Mouse (Mus musculus) T-helper 2 cell (primary cell): ENCODE data around the gene Hip1.

Experiments
- in situ Hi-C: fragments of 300-600 bp; cut with MboI, MseI; formaldehyde crosslinking; loops from one replicate; pipeline ENCODE4 v1.15.1; 2025; ENCODE audit warnings: high pct_unique_total_duplicates

Gene Hip1

DNA sequence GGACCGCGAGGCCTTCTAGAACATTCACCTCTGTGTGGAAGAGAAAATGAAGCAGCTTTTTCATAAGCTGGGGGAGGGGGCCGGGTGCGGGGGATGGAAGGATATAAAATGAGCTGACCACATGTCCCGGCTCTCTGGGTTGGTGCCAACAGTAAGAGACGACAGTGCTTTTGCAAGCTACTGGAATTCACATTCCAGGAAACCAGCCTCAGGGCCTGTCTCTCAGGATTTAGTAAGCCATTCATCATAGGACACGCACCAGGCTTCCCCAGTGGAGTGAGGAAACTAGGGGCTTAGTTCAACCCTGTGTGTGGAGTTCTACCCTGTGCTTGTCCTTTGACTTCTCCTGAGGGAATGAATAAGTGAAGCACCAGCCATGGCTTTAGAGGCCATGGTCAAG is 102.5 kb downstream of the Hip1 start:
- in situ Hi-C loops, result no loop called here

DNA sequence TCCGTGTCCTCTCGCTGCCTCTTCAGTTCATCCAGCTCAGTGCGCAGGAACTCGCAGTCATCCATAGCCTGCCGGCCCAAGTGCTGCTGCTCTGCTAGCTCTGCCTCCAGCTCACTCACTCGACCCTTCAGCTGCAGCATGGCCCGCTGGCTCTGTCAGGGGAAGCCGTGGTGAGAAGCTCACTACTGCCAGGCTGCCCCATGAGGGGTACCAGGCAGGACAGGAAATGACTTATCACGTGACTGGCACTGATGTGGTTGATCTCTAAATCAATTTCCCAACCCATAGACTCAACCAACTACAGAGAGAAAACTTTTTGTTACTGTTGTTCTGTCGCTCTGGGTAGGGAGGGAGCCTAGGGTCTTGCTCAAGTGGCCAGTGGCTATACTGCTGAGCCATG is 109.9 kb downstream of the Hip1 start:
- in situ Hi-C loops, result no loop called here

DNA sequence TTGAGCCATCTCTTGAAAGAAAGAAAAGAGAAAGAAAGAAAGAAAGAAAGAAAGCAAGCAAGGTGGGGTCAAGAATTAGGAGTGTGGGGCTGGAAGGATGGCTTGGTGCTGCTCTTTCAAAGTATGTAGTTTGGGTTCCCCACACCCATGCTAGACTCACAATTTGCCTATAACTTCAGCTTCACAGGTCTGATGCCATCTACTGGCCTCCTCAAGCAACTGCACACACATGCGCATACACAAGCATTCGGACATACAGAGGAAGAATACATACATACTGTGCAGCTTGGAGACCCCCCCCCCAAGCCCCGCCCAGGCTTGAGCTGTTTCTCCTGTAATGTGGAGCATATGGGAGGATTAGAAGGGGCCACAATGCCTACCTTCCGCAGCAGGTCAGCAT is 111.1 kb downstream of the Hip1 start:
- in situ Hi-C loops, result no loop called here

DNA sequence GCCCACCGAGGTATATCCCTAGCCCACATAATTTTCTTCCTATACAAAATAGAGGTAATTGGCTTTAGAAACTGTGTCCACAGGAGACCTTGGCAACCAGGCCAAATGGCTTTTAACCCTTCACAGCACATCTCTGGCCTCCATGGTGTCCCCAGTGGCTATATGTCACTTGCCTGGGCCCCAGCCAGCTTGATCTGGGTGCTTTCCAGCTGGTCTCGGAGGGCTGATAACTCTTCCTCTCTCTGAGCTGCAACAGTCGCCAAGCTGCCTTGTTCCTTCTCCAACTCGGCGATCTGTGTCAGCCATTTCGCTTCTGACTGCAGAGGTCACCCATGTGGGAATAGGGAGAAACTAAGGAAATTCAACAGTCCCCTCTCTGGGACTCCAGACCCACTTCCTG is 113.8 kb downstream of the Hip1 start:
- in situ Hi-C loops, result no loop called here

DNA sequence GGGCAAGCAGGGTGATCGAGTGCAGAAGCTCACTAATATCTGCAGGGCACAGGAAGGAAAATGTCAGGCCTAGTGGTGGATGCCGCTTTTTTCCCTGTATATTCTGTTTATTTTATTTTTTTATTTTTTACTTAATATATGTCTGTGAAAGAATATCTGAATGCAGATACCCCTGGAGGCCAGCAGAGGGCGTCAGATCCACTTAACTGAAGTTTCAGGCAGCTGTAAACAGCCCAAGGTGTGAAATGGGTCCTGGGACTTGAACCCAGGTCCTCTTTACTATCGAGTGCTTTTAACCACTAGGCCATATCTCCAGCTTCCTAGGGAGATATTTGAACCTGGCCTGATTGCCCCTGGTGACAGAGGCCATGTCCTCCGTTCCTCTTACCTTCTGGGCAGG is 116.1 kb downstream of the Hip1 start:
- in situ Hi-C loops, result no loop called here

DNA sequence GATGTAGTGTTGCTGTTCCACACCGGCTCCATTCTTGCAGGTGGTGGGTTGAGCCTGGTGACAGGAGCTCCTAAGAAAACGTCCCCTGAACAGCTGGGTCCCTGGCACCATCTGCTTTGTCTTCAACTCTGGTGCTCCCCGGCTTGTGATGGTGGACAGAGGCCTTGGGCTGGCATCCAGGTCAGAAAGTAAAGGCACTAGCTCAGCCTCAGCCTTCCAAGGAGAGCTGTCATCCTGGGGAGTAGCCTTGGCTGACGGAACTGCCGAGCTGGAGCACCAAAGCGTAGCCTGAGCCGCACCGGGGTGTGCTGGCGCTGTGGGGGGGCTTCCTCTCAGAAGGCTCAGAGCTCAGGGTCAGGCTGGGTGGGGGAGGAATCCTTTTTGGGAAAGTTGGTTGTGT is 134.7 kb downstream of the Hip1 start:
- in situ Hi-C loops, result no loop called here

DNA sequence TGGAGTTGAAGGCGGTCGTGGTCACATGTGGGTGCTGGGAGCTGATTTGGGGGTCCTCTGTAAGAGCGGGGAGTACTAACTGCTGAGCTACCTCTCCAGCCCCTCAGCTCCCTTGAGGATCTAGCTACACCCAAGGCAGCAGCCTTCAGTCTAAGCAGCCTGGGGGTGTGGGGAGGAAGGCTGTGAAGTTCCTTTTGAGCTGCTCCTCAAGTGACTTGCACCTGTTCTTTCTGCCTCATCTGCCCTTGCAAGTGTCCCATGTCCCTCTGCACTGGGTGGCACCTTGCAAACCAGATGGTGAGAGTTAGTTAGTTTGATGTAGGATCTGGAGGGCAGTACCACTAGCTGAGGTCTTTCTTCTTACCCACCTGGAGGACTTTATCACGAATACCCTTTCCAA is 136.8 kb downstream of the Hip1 start:
- in situ Hi-C loops, result loop anchor here (5.0 kb wide), 1 partner anchor 66 kb away; no protein-coding TSS in a partner anchor

DNA sequence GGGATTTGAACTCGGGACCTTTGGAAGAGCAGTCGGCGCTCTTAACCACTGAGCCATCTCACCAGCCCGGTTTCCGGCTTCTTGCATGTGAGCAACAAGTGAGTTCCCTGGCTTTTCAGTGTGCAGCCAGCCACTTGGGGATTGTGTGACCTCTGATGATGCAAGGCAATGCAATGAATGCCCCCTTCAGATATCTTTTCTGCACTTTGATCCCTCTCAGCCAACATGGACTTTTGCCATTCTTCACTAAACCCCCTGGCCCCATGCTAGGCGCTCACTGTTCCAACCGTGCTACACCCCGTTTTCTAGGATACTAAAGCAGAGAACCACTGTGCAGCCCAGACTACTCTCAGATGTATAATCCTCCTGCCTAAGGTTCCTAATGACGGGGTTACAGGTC is 139.5 kb downstream of the Hip1 start:
- in situ Hi-C loops, result loop anchor here (5.0 kb wide), 1 partner anchor 63 kb away; no protein-coding TSS in a partner anchor

DNA sequence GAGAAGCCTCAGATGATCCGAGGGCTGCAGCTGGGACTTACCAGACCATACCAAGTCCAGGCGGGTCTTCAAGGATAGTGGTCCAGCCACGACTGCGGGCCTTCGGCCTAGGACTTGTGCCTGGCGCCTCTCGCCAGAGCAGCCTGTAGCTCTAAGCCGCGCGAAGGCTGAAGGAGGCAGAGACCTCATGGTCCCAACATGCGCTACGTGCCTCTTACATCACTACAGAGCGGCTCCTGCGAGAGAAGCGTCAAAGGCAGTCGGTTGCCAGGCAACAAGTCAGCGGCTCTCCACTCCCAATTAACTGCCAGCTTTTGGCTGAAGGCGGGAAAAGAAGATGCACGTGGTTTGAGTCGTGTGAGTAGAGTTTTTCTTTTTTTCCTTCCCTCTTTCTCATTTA is 140.3 kb downstream of the Hip1 start:
- in situ Hi-C loops, result loop anchor here (5.0 kb wide), 1 partner anchor 62 kb away; no protein-coding TSS in a partner anchor

DNA sequence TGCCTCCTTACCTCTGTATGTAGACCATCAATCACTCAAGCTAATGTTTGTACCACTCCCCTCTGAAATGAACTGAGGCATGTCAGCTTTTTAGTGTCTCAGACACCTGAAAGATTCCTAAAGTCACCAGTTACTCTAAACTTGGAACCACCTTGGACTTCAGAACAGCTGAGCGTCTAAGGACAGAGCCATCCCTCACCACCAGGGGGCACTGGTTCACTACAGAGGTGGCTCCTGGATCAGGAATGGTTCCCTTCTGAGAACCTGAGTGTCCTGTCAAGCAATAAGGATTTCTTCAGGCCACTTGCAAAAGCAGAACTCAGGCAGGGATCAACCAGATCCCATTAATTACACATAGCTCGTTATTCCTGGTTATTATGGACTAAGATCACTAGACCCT is 144.7 kb downstream of the Hip1 start:
- in situ Hi-C loops, result no loop called here

DNA sequence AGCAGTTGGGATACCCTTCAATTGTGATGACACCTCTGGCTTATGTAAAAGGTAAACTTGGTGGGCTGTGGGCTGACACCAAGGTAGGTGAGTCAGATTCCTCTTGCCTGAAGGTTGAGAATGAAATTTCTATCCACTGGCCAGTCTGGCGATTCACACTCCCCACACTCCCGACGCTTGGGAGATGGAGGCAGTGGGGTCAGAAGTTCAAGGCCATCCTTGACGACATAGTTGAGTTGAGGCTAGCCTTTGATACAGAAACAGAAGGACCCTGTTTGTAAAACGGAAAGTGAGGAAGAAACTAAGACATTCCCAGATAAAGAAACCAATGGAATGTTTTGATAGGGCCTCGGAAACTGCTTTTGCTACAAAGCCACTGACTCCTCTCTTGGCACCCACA is 145.5 kb downstream of the Hip1 start:
- in situ Hi-C loops, result no loop called here

DNA sequence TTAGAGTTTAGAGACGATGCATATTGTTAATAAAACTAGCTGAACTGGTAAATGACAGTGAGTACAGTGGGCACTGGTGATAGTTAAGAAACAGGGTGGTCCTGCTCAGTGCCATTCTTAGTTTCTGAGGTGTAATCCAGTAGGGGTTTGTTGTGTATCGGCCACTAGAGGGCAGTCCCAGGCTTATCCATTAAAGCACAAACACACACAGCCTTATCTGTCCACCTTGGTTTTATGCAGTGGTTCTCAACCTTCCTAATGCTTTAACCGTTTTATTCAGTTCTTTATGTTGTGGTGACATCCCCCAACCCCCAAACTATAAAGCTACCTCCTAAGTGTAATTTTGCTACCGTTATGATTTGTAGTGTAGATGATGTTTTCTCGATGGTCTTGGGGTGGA is 149.1 kb downstream of the Hip1 start:
- in situ Hi-C loops, result no loop called here

DNA sequence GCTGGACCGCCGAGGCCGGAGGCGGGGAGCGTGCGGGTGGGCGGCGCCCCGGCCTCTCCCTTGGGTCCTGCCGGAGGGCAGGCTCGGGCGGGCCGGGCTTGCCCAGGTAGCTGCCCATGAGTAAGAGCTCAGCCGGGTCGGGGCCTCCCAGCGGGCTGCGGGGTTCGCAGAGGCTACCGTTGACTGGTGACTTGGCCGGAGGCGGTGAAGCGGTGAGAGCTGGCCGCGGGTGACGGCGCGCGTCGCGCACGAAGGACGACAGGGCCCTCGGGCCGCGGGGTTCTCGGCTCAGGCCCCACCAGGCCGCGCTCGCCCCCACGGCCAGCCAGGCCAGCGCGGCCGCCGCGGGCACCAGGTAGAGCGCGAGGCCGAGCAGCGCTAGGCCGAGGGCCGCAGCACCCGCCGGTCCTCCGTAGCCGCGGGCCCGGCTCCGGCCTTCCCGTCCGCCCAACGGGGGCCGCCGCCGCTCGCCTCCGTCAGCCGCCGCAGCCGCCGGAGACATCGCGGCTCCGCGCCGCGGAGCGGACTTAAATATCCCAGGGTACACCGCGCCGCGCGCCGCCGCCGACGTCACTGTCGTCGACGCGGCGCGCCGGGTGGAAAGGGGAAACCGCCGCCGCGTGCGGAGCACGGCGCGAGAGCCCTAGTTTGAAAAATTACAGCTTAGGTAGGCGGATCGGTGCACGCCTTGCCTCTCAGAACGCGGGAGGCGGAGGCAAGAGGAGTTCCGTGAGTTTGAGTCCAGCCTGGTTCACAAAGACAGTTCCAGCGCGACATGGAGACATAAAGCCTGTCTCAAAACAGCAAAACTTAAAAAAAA is 150.7 kb downstream of the Hip1 start, which contains the start of gene Pom121:
Gene Pom121, minus strand, starts transcription at position 543 of the 820 bp plus-strand sequence.
- in situ Hi-C loops, result no loop called here

DNA sequence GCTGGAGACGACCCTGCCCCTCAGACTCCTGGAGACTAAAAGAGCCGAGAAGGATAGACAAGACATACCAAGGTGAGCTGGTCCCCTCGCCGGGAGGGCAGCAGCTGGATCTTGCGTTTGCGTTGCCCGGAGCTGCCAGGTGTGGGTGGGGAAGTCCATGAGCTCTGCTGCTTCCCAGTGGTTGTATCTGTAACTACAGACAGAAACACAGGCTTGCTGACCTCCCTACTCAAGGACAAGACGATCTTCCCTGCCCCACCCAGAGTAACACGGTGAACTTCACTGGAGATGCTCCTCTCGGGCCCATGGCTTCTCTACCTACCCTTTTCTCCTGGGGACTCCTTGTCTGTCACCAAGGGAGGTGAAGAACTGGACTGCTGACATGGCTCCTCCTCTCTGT is 161.1 kb downstream of the Hip1 start:
- in situ Hi-C loops, result no loop called here

DNA sequence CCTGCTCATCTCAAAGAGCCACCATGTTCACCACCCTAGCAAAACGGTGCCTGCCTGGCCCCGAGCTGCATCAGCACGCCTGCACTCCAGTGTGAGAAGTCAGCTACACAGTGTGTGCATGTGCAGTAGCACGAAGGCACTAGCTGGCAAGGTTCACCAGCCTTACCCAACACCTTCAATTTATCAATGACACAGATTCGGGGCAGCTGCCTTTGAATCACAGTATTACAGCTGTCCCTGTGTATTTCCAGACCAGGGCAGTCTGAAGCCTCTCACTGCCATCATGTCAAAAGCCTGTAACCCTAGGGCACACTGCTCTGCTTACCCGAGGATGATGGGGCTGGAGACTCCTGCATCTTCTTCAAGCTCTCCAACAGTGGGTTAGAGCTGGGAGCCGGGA is 162.2 kb downstream of the Hip1 start:
- in situ Hi-C loops, result no loop called here

DNA sequence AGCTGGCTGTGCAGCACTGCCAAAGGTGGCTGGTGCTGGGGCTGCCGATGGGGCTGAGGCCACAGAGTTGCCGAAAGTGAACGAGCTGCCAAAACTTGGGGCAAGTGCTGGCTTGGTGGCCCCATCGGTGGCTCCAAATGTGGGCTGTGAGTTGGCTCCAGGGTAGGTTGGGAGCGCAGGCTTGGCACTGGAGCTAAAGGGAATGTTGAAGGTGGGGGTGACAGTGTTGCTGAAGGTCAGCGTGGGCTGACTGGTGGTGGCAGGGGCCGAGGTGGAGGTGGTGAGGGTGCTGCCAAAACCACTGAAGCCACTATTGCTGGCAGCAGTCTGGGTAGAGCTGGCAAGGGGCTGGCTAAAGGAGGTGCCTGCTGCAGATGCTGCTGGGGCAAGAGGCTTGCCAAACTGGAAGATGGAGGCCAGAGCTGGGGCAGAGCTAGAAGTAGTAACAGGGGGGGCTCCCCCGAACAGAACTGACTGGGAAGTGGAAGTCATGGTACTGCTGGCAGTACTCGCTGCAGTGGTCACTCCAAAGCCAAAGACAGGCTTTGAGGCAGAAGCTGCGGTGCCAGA is 163.5 kb downstream of the Hip1 start:
- in situ Hi-C loops, result no loop called here

DNA sequence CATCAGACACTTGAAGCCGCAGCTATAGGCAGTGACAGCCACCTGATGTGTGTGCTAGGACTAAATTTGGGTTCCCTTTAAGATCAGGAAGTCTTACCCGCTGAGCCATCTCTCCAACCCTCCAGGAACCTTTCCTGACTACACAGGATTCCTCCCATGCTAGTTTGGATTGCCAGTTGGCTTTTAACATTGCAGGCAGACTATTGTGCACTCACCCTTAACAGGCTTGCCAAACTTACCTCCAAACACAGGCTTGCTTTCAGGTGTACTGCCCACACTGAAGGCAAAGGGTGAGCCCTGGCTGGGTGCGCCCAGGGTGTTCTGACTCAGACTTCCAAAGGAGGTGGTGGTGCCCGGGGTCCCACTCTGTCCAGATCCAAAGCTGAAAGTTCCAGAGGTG is 164.2 kb downstream of the Hip1 start:
- in situ Hi-C loops, result no loop called here

DNA sequence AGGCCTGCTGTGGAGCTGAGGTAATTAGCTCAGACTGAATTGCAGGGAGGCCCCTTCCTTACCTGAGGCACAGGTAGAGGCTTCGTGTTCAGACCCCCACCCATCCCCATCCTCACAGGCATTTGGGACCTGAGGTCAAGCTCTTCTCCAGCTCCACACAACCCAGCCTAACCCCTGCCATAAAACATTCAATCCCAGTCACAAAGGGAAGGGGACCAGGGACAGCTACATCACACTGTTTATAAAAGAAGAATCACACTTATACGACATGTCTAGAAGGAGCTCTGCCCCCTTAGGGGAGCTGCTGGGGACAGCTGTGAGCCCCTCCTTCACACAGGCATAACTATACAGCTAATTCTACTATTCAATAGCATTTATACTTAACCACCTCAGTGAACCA is 168.6 kb downstream of the Hip1 start:
- in situ Hi-C loops, result loop anchor here (5.0 kb wide), 1 partner anchor 179 kb away; no protein-coding TSS in a partner anchor

DNA sequence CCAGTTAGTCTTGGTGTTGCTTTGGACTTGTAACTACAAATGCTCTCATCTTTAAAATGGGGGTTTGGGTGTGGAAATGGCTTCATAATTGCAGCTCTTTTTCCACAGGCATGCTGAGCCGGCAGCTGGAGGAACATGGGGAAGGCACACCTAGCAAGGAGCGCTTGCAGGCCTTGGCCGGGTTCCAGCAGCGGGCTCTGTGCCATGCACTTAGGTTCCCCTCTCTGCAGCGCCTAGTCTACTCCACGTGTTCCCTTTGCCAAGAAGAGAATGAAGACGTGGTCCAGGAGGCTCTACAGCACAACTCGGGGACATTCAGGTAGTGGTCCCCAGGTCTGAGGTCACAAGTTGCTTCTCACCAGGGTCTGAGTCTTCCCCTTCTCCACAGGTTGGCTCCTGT is 169.8 kb downstream of the Hip1 start:
- in situ Hi-C loops, result loop anchor here (5.0 kb wide), 1 partner anchor 178 kb away; no protein-coding TSS in a partner anchor

DNA sequence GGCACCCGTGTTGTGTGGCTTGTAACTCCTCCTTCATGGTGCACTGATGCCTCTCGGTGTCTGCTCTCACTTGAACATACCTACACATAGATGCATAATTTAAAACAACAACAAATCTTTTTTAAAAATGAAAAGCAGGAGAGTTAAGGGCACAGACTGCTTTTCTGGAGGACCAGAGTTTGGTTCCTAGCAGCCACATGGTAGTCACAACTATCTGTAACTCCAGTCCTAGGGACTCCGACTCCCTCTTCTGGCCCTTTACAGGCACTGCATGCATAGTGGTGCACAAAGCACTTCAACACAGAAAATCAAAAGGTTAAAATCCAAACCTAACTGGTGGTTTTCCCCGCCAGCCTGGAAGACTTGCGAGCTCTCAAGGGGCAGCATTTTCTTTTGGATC is 171.3 kb downstream of the Hip1 start:
- in situ Hi-C loops, result no loop called here

DNA sequence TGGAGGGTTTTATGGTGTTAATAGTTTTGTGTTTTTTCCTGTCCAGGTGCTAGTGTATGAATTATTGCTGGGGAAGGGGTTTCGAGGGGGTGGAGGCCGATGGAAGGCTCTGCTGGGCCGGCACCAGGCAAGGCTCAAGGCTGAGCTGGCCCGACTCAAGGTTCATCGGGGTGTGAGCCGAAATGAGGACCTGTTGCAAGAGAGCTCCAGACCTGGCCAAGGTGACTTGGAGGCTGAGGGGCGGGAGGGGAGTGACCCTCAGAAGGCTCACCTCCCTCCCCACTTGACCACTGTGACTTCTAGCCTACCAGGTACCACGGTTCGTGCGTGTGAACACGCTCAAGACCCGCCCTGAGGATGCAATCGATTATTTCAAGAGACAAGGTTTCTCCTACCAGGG is 173.7 kb downstream of the Hip1 start:
- in situ Hi-C loops, result no loop called here

DNA sequence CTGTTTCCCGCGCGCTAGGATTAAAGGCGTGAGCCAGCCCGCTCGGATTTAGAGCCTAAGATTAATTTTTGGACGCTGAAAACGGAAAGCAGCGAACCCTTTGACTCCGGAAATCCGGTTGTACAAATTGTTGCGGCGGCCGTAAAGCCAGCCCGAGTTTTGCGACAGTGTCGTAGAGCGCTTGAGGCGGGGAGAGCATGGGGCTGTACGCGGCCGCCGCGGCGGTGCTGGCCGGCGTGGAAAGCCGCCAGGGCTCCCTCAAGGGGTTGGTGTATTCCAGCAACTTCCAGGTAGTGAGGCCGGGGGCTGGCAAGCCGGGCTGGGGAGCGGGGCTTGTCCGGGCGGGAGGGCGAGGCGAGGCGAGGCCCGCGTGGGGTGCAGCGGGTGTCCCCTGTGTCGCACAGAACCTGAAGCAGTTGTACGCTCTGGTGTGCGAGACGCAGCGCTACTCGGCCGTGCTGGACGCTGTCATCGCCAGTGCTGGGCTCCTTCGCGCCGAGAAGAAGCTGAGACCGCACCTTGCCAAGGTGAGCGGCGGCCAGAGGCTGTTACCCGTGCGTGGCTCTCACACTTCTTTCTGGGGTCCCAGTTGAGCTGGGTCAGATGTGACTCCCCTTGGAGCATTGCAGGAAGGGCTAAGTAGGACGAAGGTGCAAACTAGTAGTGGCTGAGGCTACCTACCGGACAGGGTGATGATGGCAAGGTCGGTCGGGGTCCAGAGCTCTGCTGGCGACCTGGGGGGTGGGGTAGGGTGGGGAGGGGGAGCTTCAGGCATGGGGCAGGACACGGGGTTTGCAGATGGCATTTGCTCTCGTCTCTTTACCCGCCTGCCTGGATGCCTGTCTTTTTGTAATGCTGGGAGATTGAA is 174.9 kb downstream of the Hip1 start, which contains the start of gene Nsun5:
Gene Nsun5, plus strand, starts transcription at position 167 of the 868 bp plus-strand sequence.
- in situ Hi-C loops, result no loop called here
